Mouse (Mus musculus) kidney, adult 18-20 months (tissue): ENCODE data around the gene Igsf3.

ENCODE experiments used
- DNase-seq: peaks from one replicate; pipeline ENCODE4 v3.0.0; 2021

Gene Igsf3

GRCm38 (mm10) chr3:101460618-101461017 lies 83.7 kb downstream of the Igsf3 start:
- DNase-seq, result no peak

- no peak for DNase-seq
Measured at GRCm38 (mm10) chr3:101461046-101461445, 84.2 kb downstream of the Igsf3 start.

DNA sequence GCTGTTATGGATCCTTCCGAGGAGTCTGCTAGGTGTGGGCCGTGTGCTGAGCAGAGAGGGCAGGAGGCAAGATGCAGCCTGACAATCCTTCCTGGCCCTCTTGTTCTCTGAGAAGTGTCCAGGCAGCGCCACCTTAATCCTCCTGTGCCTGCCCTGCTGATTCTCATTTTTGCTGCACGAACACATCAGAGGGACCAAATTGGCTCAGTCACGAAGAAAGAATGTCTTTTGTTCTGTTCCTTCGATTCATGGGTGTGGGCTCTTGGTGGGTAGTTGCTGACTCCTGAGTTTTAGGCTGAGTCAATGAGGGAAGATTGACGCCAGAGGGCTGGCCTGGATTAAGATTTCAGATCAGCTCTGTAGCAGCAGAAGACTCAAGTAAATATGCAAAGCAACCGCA lies 84.9 kb downstream of the Igsf3 start:
- DNase-seq, result no peak

DNA sequence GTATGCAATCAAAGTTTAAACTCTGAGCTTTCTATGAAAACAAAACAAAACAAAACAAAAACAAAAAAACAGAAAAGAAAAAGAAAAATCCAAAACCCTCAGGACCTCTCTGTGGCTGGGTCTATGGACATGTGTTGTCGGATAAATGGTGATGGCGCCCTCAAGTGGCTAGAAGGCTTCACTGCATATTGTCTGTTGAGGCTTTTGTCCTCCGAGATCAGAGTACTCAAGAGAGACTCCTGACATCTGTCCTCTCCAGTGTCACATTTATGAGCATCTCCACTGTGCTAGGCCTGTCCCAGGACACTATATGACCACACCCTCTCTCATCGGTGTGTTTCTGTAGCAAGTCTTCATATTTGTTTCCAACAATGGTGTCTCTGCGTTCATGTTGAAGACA lies 85.4 kb downstream of the Igsf3 start:
- peak; percentile 76 for DNase-seq

DNA sequence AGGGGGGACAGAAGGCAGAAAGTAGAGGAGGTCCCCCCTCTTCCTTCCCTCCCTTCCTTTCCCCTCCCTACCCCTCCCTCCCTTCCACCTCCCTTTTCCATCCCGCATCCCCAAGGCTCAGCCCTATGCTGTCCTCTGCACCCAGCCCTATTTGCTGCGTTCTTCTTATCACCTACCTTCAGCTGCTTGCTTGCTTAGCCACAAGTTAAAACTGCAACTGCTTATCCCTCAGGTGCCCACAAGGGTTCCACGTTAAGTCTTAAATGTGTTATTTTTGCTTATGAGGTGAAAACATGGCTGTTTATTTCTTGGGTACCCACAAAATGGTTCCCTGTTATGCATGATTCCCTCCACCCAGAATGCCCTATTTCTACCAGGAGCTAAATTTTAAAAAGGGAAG lies 86.6 kb downstream of the Igsf3 start:
- DNase-seq, result no peak

- DNase-seq, result no peak
Measured at GRCm38 (mm10) chr3:101469675-101470074, 92.8 kb downstream of the Igsf3 start.

- no peak for DNase-seq
Measured at GRCm38 (mm10) chr3:101471881-101472280, 95.0 kb downstream of the Igsf3 start.

- no peak for DNase-seq
Measured at GRCm38 (mm10) chr3:101481951-101482350, 105.1 kb downstream of the Igsf3 start.

DNA sequence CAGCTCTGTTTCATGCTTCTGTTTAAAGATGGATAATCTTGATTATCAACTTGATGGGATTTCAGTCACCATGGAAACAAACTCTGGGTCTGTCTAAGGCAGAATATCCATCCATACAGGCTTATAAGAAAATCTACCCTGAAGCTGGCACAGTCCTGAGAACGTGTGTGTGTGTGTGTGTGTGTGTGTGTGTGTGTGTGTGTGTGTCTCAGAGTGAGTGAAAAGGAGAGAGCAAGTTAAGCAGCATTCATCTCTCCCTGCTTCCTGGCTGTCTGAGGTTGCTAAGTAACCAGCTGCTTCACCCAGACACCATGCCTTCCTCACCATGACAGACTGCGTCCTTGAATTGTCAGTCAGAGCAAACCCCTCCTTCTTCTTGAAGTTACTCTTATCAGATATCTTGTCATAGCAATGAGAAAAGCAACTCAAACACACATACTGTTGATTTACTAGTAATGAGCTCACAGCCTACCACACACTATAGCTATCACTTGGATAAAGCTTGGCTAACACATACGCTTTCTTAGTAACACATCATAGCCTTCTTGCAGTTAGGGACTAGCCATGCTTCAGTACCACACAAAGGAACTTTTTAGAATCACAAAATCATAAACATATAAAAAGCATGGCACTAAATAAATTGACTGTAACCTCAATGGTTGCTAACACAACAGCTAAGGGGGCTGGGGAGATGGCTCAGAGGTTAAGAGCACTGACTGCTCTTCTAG lies 106.5 kb downstream of the Igsf3 start:
- no peak for DNase-seq

- DNase-seq, result peak; percentile 44
Measured at GRCm38 (mm10) chr3:101486054-101486765, 109.3 kb downstream of the Igsf3 start.

DNA sequence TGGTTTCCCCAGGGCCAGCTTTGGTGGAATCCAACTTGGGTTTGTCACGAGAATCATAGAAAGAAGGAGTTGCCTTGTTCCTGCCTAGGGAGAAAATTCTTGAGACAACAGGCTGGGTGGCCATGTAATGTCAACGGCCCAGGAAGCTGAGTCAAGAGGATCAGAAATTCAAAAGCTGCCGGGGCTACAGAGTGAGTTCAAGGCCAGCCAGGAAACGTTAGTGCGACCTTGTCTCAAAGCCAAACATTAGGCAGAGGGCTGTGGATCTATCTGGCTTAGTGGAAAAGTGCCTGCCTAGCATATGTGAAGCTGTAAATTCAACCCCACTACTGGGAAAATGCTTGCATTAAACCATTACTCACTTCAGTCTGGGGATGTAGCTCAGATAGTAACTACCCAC lies 110.6 kb downstream of the Igsf3 start:
- DNase-seq, result no peak

DNA sequence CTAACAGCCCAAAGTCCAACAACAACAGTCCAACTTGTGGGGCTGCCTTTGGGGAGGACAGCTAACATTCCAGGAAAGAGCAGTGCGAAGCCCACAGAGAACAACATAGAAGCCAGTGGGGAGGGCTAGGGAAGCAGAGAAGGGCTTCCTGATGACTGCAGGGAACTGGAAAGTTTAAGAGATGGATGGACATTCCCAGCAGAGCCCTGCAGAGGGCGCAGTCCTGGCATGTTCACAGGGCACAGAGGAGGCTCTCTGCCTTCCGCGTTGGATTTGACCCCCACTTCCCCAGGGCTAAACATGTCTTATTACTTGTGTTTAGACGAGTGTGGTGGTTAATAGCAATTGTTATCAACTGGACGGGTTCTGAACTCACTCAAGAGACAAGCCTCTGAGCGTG lies 111.3 kb downstream of the Igsf3 start:
- no peak for DNase-seq

DNA sequence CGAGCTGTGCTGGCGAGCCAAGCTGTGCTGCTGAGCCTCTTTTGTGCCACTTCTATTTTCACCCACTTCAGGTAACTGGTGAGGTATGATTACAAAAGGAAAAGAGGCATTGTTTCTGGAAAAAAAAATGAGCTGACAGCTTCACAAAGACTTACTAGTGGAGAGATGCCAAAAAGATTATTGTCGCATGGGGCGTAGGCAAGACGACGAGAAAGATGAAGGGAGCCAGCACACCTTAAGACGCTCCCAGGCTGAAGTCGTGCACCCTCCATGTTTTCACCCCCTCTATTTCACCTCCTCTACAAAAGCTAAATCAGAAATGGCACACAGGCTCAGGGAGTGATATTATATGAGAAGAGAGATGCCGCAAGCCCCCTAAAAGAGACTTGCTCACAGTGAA lies 113.6 kb downstream of the Igsf3 start:
- no peak for DNase-seq

DNA sequence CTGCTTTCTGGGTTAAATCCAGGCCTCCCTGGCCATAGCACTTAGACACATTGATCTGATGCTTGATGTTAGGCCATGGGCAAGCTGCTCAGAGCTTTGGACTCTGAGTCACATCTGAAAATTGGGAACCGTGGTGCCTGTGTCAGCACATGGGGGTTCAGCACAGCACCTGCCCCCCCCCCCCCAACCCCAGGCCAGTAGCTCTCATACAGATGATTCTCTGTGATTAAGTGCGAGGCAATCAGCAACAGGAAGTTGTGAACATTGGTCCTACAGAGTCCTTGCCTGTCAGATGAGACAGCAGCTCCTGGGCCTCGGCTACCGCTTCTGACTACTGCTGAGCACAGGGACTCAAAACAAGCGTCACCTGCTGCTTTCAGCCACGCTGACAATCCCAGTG lies 116.0 kb downstream of the Igsf3 start:
- DNase-seq, result no peak

GRCm38 (mm10) chr3:101493937-101494459 lies 117.1 kb downstream of the Igsf3 start:
- peak; percentile 90 for DNase-seq

GRCm38 (mm10) chr3:101497432-101498030 lies 120.6 kb downstream of the Igsf3 start:
- DNase-seq, result no peak

DNA sequence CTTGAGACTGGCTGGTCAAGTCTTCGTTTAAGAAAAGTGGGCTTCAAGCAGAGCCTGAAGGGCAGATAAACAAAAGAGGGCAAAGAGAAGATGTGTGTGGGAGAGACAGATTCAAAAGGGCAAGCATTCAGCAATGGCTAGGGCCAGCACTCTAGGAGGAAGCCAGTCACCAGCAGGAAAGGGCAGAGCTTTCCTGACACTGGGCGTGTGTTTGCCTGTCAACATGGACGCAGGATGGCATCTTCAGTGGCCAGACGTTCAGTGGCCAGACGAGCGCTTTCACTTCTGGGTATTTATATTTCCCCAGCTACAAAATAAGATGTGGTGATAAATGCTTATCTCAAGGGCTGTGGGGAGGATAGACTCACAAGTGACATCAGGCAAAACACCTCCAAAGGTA lies 123.0 kb downstream of the Igsf3 start:
- no peak for DNase-seq

- peak; percentile 71 for DNase-seq
Measured at GRCm38 (mm10) chr3:101500393-101501051, 123.6 kb downstream of the Igsf3 start.

GRCm38 (mm10) chr3:101501611-101502010 lies 124.7 kb downstream of the Igsf3 start:
- peak; percentile 48 for DNase-seq

- DNase-seq, result peak; percentile 80
Measured at GRCm38 (mm10) chr3:101502086-101502760, 125.3 kb downstream of the Igsf3 start.

DNA sequence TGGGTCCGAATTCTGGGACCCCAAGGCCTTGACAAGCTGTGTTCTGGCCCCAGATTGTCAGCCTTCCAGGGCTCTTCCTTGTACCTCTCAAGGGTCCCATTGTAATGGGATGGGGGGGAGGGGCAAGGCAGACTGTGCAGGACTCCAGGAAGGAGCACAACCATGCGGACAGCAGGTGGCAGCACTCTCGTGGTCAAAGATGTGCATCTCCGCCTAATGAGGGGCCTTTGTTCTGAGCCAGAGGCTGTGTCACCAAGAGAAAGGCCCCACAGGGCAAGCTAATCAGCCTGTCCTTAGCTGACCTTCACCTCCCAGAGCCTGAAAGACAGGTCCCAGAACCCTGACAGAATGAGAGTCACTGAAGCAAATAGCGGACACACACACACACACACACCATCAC lies 129.3 kb downstream of the Igsf3 start:
- peak; percentile 92 for DNase-seq

DNA sequence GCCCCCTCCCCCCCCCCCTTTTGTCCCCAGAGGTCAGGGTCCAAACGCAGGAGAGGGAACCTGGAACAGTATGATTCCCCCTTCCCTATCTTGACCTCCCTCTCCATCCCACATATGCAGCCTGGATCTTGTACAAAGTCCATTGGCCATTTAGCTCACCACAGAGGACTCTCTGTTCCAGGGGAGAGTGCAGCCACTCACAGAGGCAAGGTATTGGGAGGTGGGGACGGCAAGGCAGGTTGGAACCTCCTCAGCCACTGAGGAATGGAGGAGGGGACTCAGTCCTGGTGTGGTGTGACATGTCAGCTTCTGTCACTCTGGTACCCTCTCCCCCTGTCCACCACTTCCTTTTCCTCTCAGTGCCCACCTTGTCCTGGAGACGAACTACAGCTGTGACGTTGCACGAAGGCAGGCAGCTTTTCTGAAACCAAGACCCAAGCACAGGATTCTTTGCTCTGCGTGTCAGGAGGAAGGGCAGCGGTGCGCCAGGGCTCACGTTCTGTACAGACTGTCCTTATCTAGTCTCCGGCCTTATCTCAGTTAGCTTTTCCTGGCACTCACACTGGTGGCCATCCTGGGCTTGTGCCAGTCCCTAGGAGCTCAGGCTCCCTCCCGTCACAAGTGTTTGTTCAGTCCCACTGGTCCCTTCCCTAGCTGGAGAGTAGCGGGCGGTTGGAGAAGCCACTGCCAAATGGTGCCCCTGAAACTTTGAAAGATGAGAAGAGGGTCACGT lies 130.3 kb downstream of the Igsf3 start:
- DNase-seq, result peak; percentile 81
